Mouse (Mus musculus) kidney, adult 2 months (tissue): Measurements from ENCODE around the gene Nectin2. TPM values are rescaled to one million over a fixed set of nuclear protein-coding genes. Genes with fewer than 3 reads are reported as not detected.

Experiments used
- DNase-seq: peaks from one replicate; pipeline ENCODE4 v3.0.0; 2021
- H3K27ac ChIP-seq: fragments of 200-500 bp; 2 replicates; pipeline ENCODE4 v1.5.1; 2012; ENCODE audit warnings: low read depth, low read length, control low read depth, inconsistent platforms; ENCODE audit not compliant: insufficient read depth
- H3K27me3 ChIP-seq: fragments of 200-500 bp; replicated peaks from 2 replicates; pipeline ENCODE4 v1.6.1; 2012; ENCODE audit warnings: mild to moderate bottlenecking, moderate library complexity, low read length, inconsistent platforms; ENCODE audit not compliant: control insufficient read depth, insufficient read depth
- H3K36me3 ChIP-seq: fragments of 200-500 bp; 2 replicates; pipeline ENCODE4 v1.6.1; 2012; ENCODE audit warnings: mild to moderate bottlenecking, moderate library complexity, low read length, inconsistent platforms; ENCODE audit not compliant: control insufficient read depth, insufficient read depth
- H3K4me1 ChIP-seq: fragments of 200-500 bp; 2 replicates; pipeline ENCODE4 v1.6.1; 2011; ENCODE audit warnings: low read length; ENCODE audit not compliant: control insufficient read depth, insufficient read depth
- H3K4me3 ChIP-seq: fragments of 200-500 bp; 2 replicates; pipeline ENCODE4 v1.5.1; 2011; ENCODE audit warnings: mild to moderate bottlenecking, low read depth, low read length, control low read depth; ENCODE audit not compliant: insufficient read depth
- CTCF ChIP-seq: fragments of 200-500 bp; conservative IDR thresholded peaks from 2 replicates; pipeline ENCODE4 v1.5.1; 2011; ENCODE audit warnings: low read depth, mild to moderate bottlenecking, control low read depth, low read length, moderate library complexity, mixed read lengths; ENCODE audit not compliant: insufficient read depth, insufficient read length
- POLR2A ChIP-seq: fragments of 200-500 bp; IDR thresholded peaks from one replicate; pipeline ENCODE4 v1.6.1; 2011; ENCODE audit warnings: low read depth, low read length, control low read depth
- WGBS: fragments of 180-500 bp; shearing (Covaris S2); methylation state at CpG from one replicate; pipeline ENCODE4 v1.1.7; 2018; 5-methylcytosine and 5-hydroxymethylcytosine counted together
- polyA plus RNA-seq: library from polyadenylated mRNA; depleted of rRNA; stranded (reverse); fragments of >200 nt; gene quantifications from 2 replicates; pipeline ENCODE4 v1.2.3, GENCODE M21; 2012

Nectin2 gene
- polyA plus RNA-seq, 1 experiment = 44.5 TPM

DNA sequence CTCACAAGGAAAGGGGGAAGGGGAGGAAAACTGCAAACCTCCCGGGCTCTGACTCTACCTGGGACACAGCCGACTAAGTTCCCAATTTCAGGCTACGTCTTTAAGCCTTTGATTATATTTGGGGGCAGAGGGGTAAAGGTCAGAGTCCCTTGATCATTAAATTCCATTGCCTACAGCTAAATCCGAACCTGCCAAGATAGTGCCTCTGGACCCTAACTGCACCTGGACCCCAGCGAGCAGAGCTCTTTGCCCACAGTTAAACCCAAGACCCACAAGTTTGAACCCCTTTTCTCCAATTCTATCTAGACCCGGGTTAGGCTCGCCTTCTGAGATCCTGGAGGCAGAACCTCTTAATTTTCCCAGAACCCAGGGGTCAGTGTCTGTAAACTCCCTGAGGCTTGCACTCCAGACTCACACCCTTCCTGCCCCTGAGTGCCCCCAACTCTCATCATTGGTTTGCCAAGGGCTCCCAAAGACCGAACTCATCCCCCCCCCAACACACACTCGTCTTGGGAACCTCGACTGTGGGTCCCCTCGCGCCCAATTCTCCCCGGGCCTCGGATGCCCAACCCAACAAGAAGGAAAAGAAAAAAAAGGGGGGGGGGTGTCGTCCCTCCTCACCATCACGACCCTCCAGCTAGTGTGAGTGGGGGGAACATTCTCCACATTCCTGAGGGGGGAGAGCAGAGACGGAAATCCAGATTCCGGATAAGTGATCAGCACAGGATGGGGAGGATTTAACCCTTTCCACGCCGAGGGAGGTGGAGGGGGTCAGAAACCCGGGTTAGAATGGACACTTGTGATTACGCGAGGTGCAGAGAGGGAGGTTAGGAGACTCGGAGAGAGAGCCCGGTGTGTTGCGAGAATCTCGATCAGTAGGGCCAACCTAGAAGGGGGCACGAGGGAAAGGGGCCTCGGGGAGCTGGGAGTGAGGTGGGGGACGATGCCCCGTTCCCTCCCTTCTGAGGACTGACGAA is 1.8 kb downstream of the Nectin2 start:
- peak overlapping the region; percentile 65 for H3K27ac ChIP-seq
- no peaks in the 10 kb centered on the region for H3K27me3 ChIP-seq
- peaks cover 8% of the 10 kb centered on the region; the same call in 1 of the 2 replicates for H3K4me1 ChIP-seq
- TF ChIP-seq CTCF (no peak), POLR2A (no peak)
- peak; percentile 43 for DNase-seq
- H3K36me3 ChIP-seq = no peaks in the 10 kb centered on the region
- peak overlapping the region; percentile 84 for H3K4me3 ChIP-seq
- 1% methylated on average over 32 of the region's 32 CpGs for WGBS

DNA sequence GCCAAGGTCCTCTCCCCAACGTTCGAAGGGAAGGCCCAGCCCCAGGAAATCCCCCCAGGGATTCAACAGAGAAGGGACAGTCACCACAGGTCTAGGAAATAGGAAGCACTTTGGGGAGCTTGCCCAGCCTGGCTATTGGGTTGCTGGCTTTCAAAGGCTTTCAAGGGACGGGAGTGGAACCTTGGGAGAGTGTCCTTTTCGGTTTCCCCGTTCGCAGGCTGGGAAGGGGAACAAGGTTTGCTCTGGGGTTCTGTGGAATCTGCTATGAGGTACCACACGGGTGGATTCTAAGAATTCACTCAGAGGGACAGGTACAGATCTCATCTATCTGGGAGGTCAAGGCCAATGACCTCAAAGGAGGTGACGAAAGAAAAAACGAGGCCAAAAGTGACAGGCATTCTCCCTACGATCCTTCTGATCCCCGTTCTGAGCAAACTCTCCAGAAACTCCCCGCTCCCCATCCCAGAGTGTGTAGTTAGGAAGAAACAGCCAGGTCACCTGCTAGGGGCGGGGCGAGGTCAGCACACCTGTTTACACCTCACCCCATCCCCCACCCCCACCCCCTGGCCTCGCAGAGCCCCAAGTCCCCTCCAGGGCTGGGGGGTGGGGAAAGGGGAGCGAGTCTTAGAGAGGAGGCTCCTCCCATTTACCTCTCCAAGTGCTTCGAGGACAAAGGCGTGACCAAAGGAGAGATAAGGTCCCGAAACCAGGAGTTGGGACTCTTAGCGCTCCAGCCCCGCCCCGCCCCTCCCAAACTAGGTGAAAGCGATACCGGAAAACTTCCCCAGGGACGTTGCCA is 2.7 kb downstream of the Nectin2 start:
- peak overlapping the region; percentile 84 for H3K4me3 ChIP-seq
- peak; percentile 70 for DNase-seq
- H3K4me1 ChIP-seq = peaks cover 8% of the 10 kb centered on the region; the same call in 1 of the 2 replicates
- no peaks in the 10 kb centered on the region for H3K27me3 ChIP-seq
- TF ChIP-seq POLR2A (no peak), CTCF (no peak)
- peak overlapping the region; percentile 89 for H3K27ac ChIP-seq
- H3K36me3 ChIP-seq = no peaks in the 10 kb centered on the region
- 15% methylated on average over 25 of the region's 25 CpGs for WGBS

DNA sequence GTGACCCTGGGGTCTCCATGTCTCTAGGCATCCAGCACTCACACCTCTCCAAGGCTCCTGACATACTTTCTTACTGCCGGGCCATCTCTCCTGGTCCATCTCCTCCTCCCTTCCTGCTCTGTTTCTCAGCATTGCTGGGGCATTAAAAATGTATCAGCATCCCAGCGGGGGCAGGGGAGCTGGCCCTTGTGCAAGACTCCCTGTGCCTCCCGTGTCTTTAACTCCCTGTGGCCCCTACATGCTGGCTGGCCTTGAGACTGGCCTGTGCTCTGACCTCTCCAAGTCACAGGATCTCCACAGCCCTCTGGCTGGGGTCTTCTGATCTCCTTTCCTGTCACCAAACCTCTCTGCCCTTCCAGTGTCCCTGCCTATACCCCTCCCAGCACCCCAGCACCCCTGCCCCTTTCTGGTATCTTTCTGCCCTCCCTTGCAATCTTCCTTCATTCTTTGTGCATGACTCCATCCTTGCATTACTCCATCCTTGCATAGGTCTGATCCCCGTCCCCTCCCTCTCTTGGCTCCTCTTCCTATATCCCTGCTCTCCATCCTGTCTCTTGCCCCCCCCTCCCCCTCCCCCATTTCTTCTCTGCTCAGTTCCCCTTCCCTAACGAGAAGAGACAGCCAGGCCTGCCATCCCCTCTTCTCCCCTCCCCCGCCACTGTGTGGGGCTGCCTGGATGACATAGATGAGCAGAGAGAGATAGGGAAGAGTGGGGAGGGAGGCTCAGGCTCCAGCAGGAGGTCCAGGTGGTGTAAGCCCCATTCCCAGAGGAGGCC is 3.7 kb downstream of the Nectin2 start:
- Histone ChIP-seq H3K36me3 (no peaks in the 10 kb centered on the region), H3K27me3 (no peaks in the 10 kb centered on the region), H3K4me1 (peaks cover 8% of the 10 kb centered on the region; the same call in 1 of the 2 replicates), H3K4me3 (no peak overlapping the region), H3K27ac (peak overlapping the region; percentile 89)
- 51% methylated on average over 6 of the region's 6 CpGs for WGBS
- TF ChIP-seq POLR2A (no peak), CTCF (no peak)
- no peak for DNase-seq

DNA sequence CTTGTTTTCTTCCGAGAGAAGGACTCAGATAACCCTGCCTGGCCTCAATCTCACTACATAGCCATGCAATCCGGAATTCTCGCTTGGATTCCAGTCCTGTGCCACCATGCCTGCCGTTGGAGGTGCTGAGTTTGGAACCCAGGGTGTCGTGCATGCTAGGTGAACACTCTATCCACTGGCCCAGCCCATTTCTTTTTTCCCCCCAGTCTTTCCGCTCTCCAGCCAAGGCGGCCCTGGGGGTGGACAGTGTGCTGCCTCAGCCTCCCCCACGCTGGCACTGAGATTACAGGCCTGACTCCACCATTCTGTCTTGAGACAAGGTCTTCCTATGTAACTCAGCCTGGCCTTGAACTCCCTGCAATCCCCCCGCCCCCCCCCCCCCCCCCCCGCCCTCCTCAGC is 4.3 kb downstream of the Nectin2 start:
- TF ChIP-seq POLR2A = no peak
- TF ChIP-seq CTCF = no peak
- WGBS = 75% methylated on average over 8 of the region's 10 CpGs
- Histone ChIP-seq H3K36me3 (no peaks in the 10 kb centered on the region), H3K4me3 (no peak overlapping the region), H3K27me3 (no peaks in the 10 kb centered on the region), H3K27ac (no peak overlapping the region), H3K4me1 (peaks cover 8% of the 10 kb centered on the region; the same call in 1 of the 2 replicates)
- no peak for DNase-seq

DNA sequence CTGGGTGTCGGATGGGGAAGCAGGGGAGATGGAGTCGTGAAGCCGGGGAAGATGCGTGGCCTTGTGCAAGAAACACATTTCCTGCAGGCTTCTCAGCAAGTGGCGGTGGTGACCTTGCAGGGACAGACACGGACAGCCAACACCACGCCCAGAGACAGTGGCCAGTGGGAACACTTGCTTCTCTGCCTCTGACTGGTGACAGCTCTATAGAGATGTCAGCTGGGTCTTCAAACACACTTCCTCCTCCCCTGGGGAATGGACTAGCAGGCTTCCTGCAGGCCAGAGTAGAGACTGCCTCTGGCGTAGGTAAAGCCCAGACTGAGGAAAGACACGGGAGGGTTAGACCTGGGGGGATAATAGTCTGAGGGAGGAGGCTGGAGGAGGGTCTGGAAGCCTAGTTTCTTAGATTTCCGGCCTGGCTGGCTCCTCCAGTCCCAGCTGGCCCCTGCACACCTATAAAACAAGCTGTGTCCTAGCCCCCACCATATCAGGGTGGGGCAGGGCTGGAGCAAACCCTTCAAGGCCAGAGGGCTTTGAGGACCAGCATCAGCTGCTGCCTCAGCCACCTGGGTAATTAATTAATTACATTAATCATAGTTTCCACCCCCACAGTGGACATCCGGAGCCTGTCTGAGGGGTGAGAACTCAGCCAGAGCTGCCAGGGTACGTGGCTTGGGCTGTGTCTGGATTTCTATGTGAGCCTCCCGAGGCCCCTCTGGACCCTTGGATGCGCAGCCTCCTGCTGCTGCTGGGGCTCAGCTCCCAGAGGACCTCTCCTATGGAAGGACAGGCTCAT is 5.5 kb downstream of the Nectin2 start:
- Histone ChIP-seq H3K4me1 (peaks cover 5% of the 10 kb centered on the region; the same call in 1 of the 2 replicates), H3K27ac (peak overlapping the region; percentile 68), H3K27me3 (no peaks in the 10 kb centered on the region), H3K4me3 (no peak overlapping the region), H3K36me3 (no peaks in the 10 kb centered on the region)
- WGBS = 39% methylated on average over 14 of the region's 14 CpGs
- peak; percentile 87 for DNase-seq
- TF ChIP-seq POLR2A = no peak
- no peak for TF ChIP-seq CTCF

DNA sequence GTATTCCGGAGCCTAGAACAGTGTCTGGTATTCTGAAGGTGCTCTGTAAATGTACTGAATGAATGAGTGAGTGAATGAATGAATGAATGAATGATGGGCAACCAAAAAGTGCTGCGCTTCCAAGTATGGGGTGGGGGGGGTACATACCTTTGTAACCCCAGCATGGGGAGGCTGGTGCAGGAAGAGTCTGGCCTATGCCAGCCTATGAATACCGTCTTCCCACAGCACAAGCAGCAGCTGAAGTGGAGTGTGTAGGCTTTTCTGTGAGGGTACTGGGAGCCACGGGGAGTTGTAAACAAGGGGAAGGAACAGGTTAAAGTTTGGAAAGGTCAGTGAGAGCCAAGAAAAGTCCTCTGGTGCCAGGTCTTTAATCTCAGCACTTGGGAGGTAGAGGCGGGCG is 6.5 kb downstream of the Nectin2 start:
- no peak overlapping the region for H3K27ac ChIP-seq
- peaks cover 5% of the 10 kb centered on the region; the same call in 1 of the 2 replicates for H3K4me1 ChIP-seq
- no peaks in the 10 kb centered on the region for H3K36me3 ChIP-seq
- H3K4me3 ChIP-seq = no peak overlapping the region
- H3K27me3 ChIP-seq = no peaks in the 10 kb centered on the region
- no peak for DNase-seq
- TF ChIP-seq CTCF (no peak), POLR2A (no peak)
- WGBS = 67% methylated on average over 6 of the region's 6 CpGs
